Mouse (Mus musculus): ENCODE results near the gene Usp10.
A peak's percentile ranks its signal among the peaks of the same experiment; 100 is the strongest.

The Usp10 gene

GRCm38 (mm10) chr8:119964859-119965258 lies 54.7 kb downstream of the Usp10 start:
- no peak for DNase-seq

GRCm38 (mm10) chr8:119967435-119967834 lies 57.3 kb downstream of the Usp10 start:
- DNase-seq, result no peak

- DNase-seq, result no peak
These were observed 60.0 kb downstream of the Usp10 start for GRCm38 (mm10) chr8:119970169-119970568.

GRCm38 (mm10) chr8:119972558-119972957 lies 62.4 kb downstream of the Usp10 start:
- no peak for DNase-seq

- DNase-seq, result peak; percentile 13 to 23
These were observed 68.7 kb downstream of the Usp10 start for GRCm38 (mm10) chr8:119978770-119979381.

GRCm38 (mm10) chr8:119981253-119981652 lies 71.1 kb downstream of the Usp10 start:
- DNase-seq, result no peak

GRCm38 (mm10) chr8:119984085-119984484 lies 73.9 kb downstream of the Usp10 start:
- no peak for DNase-seq

- DNase-seq, result no peak
These were observed 76.0 kb downstream of the Usp10 start for GRCm38 (mm10) chr8:119986174-119986573.

- peak; percentile 30 to 42 for DNase-seq
These were observed 77.9 kb downstream of the Usp10 start for GRCm38 (mm10) chr8:119988087-119988486.

GRCm38 (mm10) chr8:119992249-119992648 lies 82.1 kb downstream of the Usp10 start, which contains the start of gene Crispld2:
Crispld2 (plus strand) TSS chr8:119992438.
- DNase-seq, result peak; percentile 27 to 32

GRCm38 (mm10) chr8:119994114-119994513 lies 84.0 kb downstream of the Usp10 start:
- DNase-seq, result no peak

- DNase-seq, result no peak
These were observed 84.4 kb downstream of the Usp10 start for GRCm38 (mm10) chr8:119994556-119994955.

GRCm38 (mm10) chr8:119997266-119997665 lies 87.1 kb downstream of the Usp10 start:
- no peak for DNase-seq

GRCm38 (mm10) chr8:120000461-120000860 lies 90.3 kb downstream of the Usp10 start:
- DNase-seq, result no peak

- DNase-seq, result no peak
These were observed 91.6 kb downstream of the Usp10 start for GRCm38 (mm10) chr8:120001712-120002111.

GRCm38 (mm10) chr8:120002348-120002747 lies 92.2 kb downstream of the Usp10 start:
- no peak for DNase-seq

GRCm38 (mm10) chr8:120004154-120004702 lies 94.1 kb downstream of the Usp10 start:
- no peak for DNase-seq

GRCm38 (mm10) chr8:120004705-120005381 lies 94.7 kb downstream of the Usp10 start:
- no peak for DNase-seq

GRCm38 (mm10) chr8:120006645-120007160 lies 96.5 kb downstream of the Usp10 start:
- DNase-seq, result no peak
